Mouse (Mus musculus): ENCODE results near the gene Fgd6. TPM values are rescaled to one million over a fixed set of nuclear protein-coding genes. Genes with fewer than 3 reads are reported as not detected.

The Fgd6 gene
- total and polyA plus RNA-seq, 3 experiments, result 1.4 to 28.3 (median 7.5) TPM

GRCm38 (mm10) chr10:94009991-94010679 lies 25.7 kb upstream of the Fgd6 start:
- Histone ChIP-seq H3K4me1 (ENCODE audit: insufficient read depth, low read depth, low read length) (peaks cover 17% of the 10 kb centered on the region), H3K27me3 (ENCODE audit: insufficient read depth, low read length) (no peaks in the 10 kb centered on the region), H3K9me3 (replicated peaks) (no peaks in the 10 kb centered on the region), H3K4me3 (ENCODE audit: low read depth, low read length) (no peak overlapping the region), H3K36me3 (replicated peaks) (peaks cover 28% of the 10 kb centered on the region)
- DNase-seq (ENCODE audit: low spot score) (no peak), ATAC-seq (ENCODE audit: extremely low read depth, insufficient number of reproducible peaks, low FRiP score, poor library complexity, severe bottlenecking) (peak; percentile 22; the same call in 1 of the 2 replicates)
- TF ChIP-seq GATA1 (IDR thresholded peaks at IDR 0.05; ENCODE audit: borderline replicate concordance, low read length) (no peak), TAL1 (conservative IDR thresholded peaks at IDR 0.05; ENCODE audit: low read depth, low read length) (no peak), POLR2AphosphoS5 (IDR thresholded peaks at IDR 0.05; ENCODE audit: insufficient replicate concordance, low read depth, low read length) (no peak), CTCF (IDR thresholded peaks at IDR 0.05; ENCODE audit: low read depth, low read length) (no peak), GATA2 (IDR thresholded peaks at IDR 0.05; ENCODE audit: borderline replicate concordance, low read depth, low read length) (no peak)

DNA sequence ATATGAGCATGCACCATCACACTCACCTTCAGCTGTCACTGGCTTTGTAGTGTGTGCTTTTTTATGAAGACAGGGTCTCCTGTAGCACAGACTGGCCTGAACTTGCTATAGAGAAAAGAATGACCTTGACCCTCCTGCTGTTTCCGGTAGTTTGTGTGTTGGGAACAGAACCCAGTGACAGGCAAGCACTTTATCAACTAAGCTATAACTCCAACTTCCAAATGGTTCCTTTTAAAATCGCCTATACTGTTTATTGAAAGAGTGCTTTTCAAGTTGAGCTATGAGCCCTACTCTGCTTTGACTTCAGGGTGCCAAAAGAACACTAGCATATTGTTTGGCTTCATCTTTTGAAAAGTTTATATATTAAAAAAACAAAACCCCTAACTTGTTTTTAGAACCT lies 24.8 kb upstream of the Fgd6 start:
- TF ChIP-seq POLR2AphosphoS5 (IDR thresholded peaks at IDR 0.05; ENCODE audit: insufficient replicate concordance, low read depth, low read length), result no peak
- TF ChIP-seq GATA2 (IDR thresholded peaks at IDR 0.05; ENCODE audit: borderline replicate concordance, low read depth, low read length), result no peak
- TF ChIP-seq TAL1 (conservative IDR thresholded peaks at IDR 0.05; ENCODE audit: low read depth, low read length), result no peak
- TF ChIP-seq CTCF (IDR thresholded peaks at IDR 0.05; ENCODE audit: low read depth, low read length), result no peak
- no peak for TF ChIP-seq GATA1 (IDR thresholded peaks at IDR 0.05; ENCODE audit: borderline replicate concordance, low read length)
- ATAC-seq (ENCODE audit: extremely low read depth, insufficient number of reproducible peaks, low FRiP score, poor library complexity, severe bottlenecking) (no peak), DNase-seq (ENCODE audit: low spot score) (no peak)
- no peak overlapping the region for H3K4me3 ChIP-seq (ENCODE audit: low read depth, low read length)
- H3K27me3 ChIP-seq (ENCODE audit: insufficient read depth, low read length), result no peaks in the 10 kb centered on the region
- H3K4me1 ChIP-seq (ENCODE audit: insufficient read depth, low read depth, low read length), result peaks cover 17% of the 10 kb centered on the region
- H3K36me3 ChIP-seq (replicated peaks), result peaks cover 22% of the 10 kb centered on the region
- H3K9me3 ChIP-seq (replicated peaks), result no peaks in the 10 kb centered on the region

DNA sequence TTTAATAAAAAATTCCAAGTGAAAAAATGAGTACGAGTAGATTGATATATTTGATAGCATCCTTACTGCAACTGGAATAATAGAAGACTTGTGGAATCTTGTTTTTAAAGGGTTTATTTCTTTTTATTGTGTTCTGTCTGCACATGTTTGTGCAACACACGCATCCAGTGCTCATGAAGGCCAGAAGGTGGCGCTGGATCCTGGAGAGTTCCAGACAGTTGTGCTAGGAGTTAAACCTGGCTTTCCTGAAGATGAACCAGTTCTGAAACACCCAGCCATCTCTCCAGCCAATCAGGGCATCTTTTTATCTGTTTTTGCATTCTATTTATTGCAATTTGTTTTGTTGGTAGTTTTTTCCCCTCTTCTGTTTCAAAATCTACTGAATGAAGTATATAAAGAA lies 22.6 kb upstream of the Fgd6 start:
- Histone ChIP-seq H3K4me1 (ENCODE audit: insufficient read depth, low read depth, low read length) (peaks cover 17% of the 10 kb centered on the region), H3K36me3 (replicated peaks) (peaks cover 18% of the 10 kb centered on the region), H3K27me3 (ENCODE audit: insufficient read depth, low read length) (no peaks in the 10 kb centered on the region), H3K4me3 (ENCODE audit: low read depth, low read length) (no peak overlapping the region), H3K9me3 (replicated peaks) (no peaks in the 10 kb centered on the region)
- no peak for DNase-seq (ENCODE audit: low spot score)
- ATAC-seq (ENCODE audit: extremely low read depth, insufficient number of reproducible peaks, low FRiP score, poor library complexity, severe bottlenecking), result no peak
- TF ChIP-seq TAL1 (conservative IDR thresholded peaks at IDR 0.05; ENCODE audit: low read depth, low read length) (no peak), CTCF (IDR thresholded peaks at IDR 0.05; ENCODE audit: low read depth, low read length) (peak; percentile 42; the same call in 1 of the 2 replicates)

GRCm38 (mm10) chr10:94014200-94014599 lies 21.6 kb upstream of the Fgd6 start:
- TF ChIP-seq GATA1 (IDR thresholded peaks at IDR 0.05; ENCODE audit: borderline replicate concordance, low read length) (no peak), TAL1 (conservative IDR thresholded peaks at IDR 0.05; ENCODE audit: low read depth, low read length) (no peak), POLR2AphosphoS5 (IDR thresholded peaks at IDR 0.05; ENCODE audit: insufficient replicate concordance, low read depth, low read length) (no peak), CTCF (IDR thresholded peaks at IDR 0.05; ENCODE audit: low read depth, low read length) (no peak), GATA2 (IDR thresholded peaks at IDR 0.05; ENCODE audit: borderline replicate concordance, low read depth, low read length) (no peak)
- H3K27me3 ChIP-seq (ENCODE audit: insufficient read depth, low read length), result no peaks in the 10 kb centered on the region
- no peaks in the 10 kb centered on the region for H3K9me3 ChIP-seq (replicated peaks)
- no peak for DNase-seq (ENCODE audit: low spot score)
- H3K4me1 ChIP-seq (ENCODE audit: insufficient read depth, low read depth, low read length), result peaks cover 9% of the 10 kb centered on the region
- peaks cover 18% of the 10 kb centered on the region for H3K36me3 ChIP-seq (replicated peaks)
- no peak overlapping the region for H3K4me3 ChIP-seq (ENCODE audit: low read depth, low read length)
- ATAC-seq (ENCODE audit: extremely low read depth, insufficient number of reproducible peaks, low FRiP score, poor library complexity, severe bottlenecking), result no peak

- no peak for TF ChIP-seq GATA1 (IDR thresholded peaks at IDR 0.05; ENCODE audit: borderline replicate concordance, low read length)
- Histone ChIP-seq H3K27me3 (ENCODE audit: insufficient read depth, low read length) (no peaks in the 10 kb centered on the region), H3K9me3 (replicated peaks) (no peaks in the 10 kb centered on the region), H3K36me3 (replicated peaks) (peaks cover 18% of the 10 kb centered on the region), H3K4me3 (ENCODE audit: low read depth, low read length) (no peak overlapping the region), H3K4me1 (ENCODE audit: insufficient read depth, low read depth, low read length) (peaks cover 17% of the 10 kb centered on the region)
- ATAC-seq (ENCODE audit: extremely low read depth, insufficient number of reproducible peaks, low FRiP score, poor library complexity, severe bottlenecking), result no peak
- no peak for DNase-seq (ENCODE audit: low spot score)
These were observed 18.3 kb upstream of the Fgd6 start for GRCm38 (mm10) chr10:94017455-94017854.

GRCm38 (mm10) chr10:94020587-94020986 lies 15.2 kb upstream of the Fgd6 start:
- Histone ChIP-seq H3K27me3 (ENCODE audit: insufficient read depth, low read length) (no peaks in the 10 kb centered on the region), H3K9me3 (replicated peaks) (no peaks in the 10 kb centered on the region), H3K36me3 (replicated peaks) (peaks cover 32% of the 10 kb centered on the region), H3K4me1 (ENCODE audit: insufficient read depth, low read depth, low read length) (peaks cover 17% of the 10 kb centered on the region), H3K4me3 (ENCODE audit: low read depth, low read length) (no peak overlapping the region; the same call in 1 of the 2 replicates)
- DNase-seq (ENCODE audit: low spot score) (peak; percentile 19), ATAC-seq (ENCODE audit: extremely low read depth, insufficient number of reproducible peaks, low FRiP score, poor library complexity, severe bottlenecking) (peak; percentile 63)
- no peak for TF ChIP-seq TAL1 (conservative IDR thresholded peaks at IDR 0.05; ENCODE audit: low read depth, low read length)
- no peak for TF ChIP-seq CTCF (IDR thresholded peaks at IDR 0.05; ENCODE audit: low read depth, low read length)
- TF ChIP-seq GATA1 (IDR thresholded peaks at IDR 0.05; ENCODE audit: borderline replicate concordance, low read length), result no peak
- TF ChIP-seq GATA2 (IDR thresholded peaks at IDR 0.05; ENCODE audit: borderline replicate concordance, low read depth, low read length), result no peak
- no peak for TF ChIP-seq POLR2AphosphoS5 (IDR thresholded peaks at IDR 0.05; ENCODE audit: insufficient replicate concordance, low read depth, low read length)

Data from G1E (cell line).